Mouse (Mus musculus): ENCODE results near the gene C2cd4d. TPM values are rescaled to one million over a fixed set of nuclear protein-coding genes. Genes with fewer than 3 reads are reported as not detected.

C2cd4d gene
- polyA plus RNA-seq, 1 experiment, result not detected

GRCm38 (mm10) chr3:94399663-94400310 lies 37.5 kb downstream of the C2cd4d start:
- TF ChIP-seq FLI1 (IDR thresholded peaks at IDR 0.05; ENCODE audit: low read length), result no peak
- TF ChIP-seq GATA1 (IDR thresholded peaks at IDR 0.05; ENCODE audit: borderline replicate concordance, low read length), result no peak
- Histone ChIP-seq H3K36me3 (replicated peaks; ENCODE audit: low read length) (no peaks in the 10 kb centered on the region), H3K4me1 (peaks cover 7% of the 10 kb centered on the region), H3K27me3 (replicated peaks) (peaks cover 91% of the 10 kb centered on the region), H3K4me3 (replicated peaks) (no peak overlapping the region), H3K9me3 (no peaks in the 10 kb centered on the region)

- TF ChIP-seq GATA1 (IDR thresholded peaks at IDR 0.05; ENCODE audit: borderline replicate concordance, low read length) (no peak), FLI1 (IDR thresholded peaks at IDR 0.05; ENCODE audit: low read length) (no peak)
- Histone ChIP-seq H3K4me3 (replicated peaks) (no peak overlapping the region), H3K9me3 (no peaks in the 10 kb centered on the region), H3K36me3 (replicated peaks; ENCODE audit: low read length) (no peaks in the 10 kb centered on the region), H3K27me3 (replicated peaks) (peaks cover 85% of the 10 kb centered on the region), H3K4me1 (peaks cover 7% of the 10 kb centered on the region)
Measured at GRCm38 (mm10) chr3:94402451-94402850, 40.2 kb downstream of the C2cd4d start.

GRCm38 (mm10) chr3:94404366-94405054 lies 42.3 kb downstream of the C2cd4d start:
- Histone ChIP-seq H3K4me3 (replicated peaks) (no peak overlapping the region), H3K9me3 (no peaks in the 10 kb centered on the region), H3K27me3 (replicated peaks) (peaks cover 65% of the 10 kb centered on the region), H3K4me1 (no peaks in the 10 kb centered on the region; the same call in 1 of the 2 replicates), H3K36me3 (replicated peaks; ENCODE audit: low read length) (no peaks in the 10 kb centered on the region)
- no peak for TF ChIP-seq GATA1 (IDR thresholded peaks at IDR 0.05; ENCODE audit: borderline replicate concordance, low read length)
- no peak for TF ChIP-seq FLI1 (IDR thresholded peaks at IDR 0.05; ENCODE audit: low read length)

GRCm38 (mm10) chr3:94405561-94405960 lies 43.3 kb downstream of the C2cd4d start:
- TF ChIP-seq FLI1 (IDR thresholded peaks at IDR 0.05; ENCODE audit: low read length) (no peak), GATA1 (IDR thresholded peaks at IDR 0.05; ENCODE audit: borderline replicate concordance, low read length) (no peak)
- no peaks in the 10 kb centered on the region for H3K4me1 ChIP-seq
- H3K27me3 ChIP-seq (replicated peaks), result peaks cover 55% of the 10 kb centered on the region
- no peak overlapping the region for H3K4me3 ChIP-seq (replicated peaks)
- H3K36me3 ChIP-seq (replicated peaks; ENCODE audit: low read length), result no peaks in the 10 kb centered on the region
- H3K9me3 ChIP-seq, result no peaks in the 10 kb centered on the region

- TF ChIP-seq GATA1 (IDR thresholded peaks at IDR 0.05; ENCODE audit: borderline replicate concordance, low read length), result no peak
- no peak for TF ChIP-seq FLI1 (IDR thresholded peaks at IDR 0.05; ENCODE audit: low read length)
Measured at GRCm38 (mm10) chr3:94412530-94412929, 50.3 kb downstream of the C2cd4d start.

GRCm38 (mm10) chr3:94413031-94413679 lies 50.9 kb downstream of the C2cd4d start, which contains the start of gene Tdrkh:
Gene Tdrkh (plus strand): TSS chr3:94413273.
- H3K9me3 ChIP-seq, result no peaks in the 10 kb centered on the region

More at GRCm38 (mm10) chr3:94412530-94412929, 50.3 kb downstream of the C2cd4d start:
- H3K4me1 ChIP-seq, result peaks cover 15% of the 10 kb centered on the region
- H3K36me3 ChIP-seq (replicated peaks; ENCODE audit: low read length), result no peaks in the 10 kb centered on the region
- H3K4me3 ChIP-seq (replicated peaks), result peak overlapping the region; percentile 94
- H3K27me3 ChIP-seq (replicated peaks), result peaks cover 6% of the 10 kb centered on the region
- no peaks in the 10 kb centered on the region for H3K9me3 ChIP-seq

More at GRCm38 (mm10) chr3:94413031-94413679, 50.9 kb downstream of the C2cd4d start, which contains the start of gene Tdrkh:
- H3K36me3 ChIP-seq (replicated peaks; ENCODE audit: low read length), result no peaks in the 10 kb centered on the region
- peaks cover 6% of the 10 kb centered on the region for H3K27me3 ChIP-seq (replicated peaks)
- TF ChIP-seq FLI1 (IDR thresholded peaks at IDR 0.05; ENCODE audit: low read length) (no peak), GATA1 (IDR thresholded peaks at IDR 0.05; ENCODE audit: borderline replicate concordance, low read length) (no peak)
- peak within 1 kb of the TSS; percentile 94 for H3K4me3 ChIP-seq (replicated peaks)
- peaks cover 15% of the 10 kb centered on the region for H3K4me1 ChIP-seq

Other genes starting within 250 kb of the C2cd4d start
- 1.5 TPM in 1 of 2 replicates, not detected in the other for gene Gm10696, start 184.2 kb upstream of the C2cd4d start, polyA plus RNA-seq (2012; ENCODE audit: insufficient read depth, low replicate concordance)
- not detected in 2 replicates for gene Gm5286, start 165.7 kb upstream of the C2cd4d start, polyA plus RNA-seq (2012; ENCODE audit: insufficient read depth, low replicate concordance)
- gene Gm4778, start 98.4 kb upstream of the C2cd4d start, polyA plus RNA-seq (2012; ENCODE audit: insufficient read depth, low replicate concordance), result not detected in 2 replicates
- 2.1 TPM in 1 of 2 replicates, not detected in the other for gene Them4, start 52.3 kb upstream of the C2cd4d start, polyA plus RNA-seq (2012; ENCODE audit: insufficient read depth, low replicate concordance)
- not detected in 2 replicates for gene Them5, start 20.3 kb upstream of the C2cd4d start, polyA plus RNA-seq (2012; ENCODE audit: insufficient read depth, low replicate concordance)
- gene Rorc, start 10.4 kb downstream of the C2cd4d start, polyA plus RNA-seq (2012; ENCODE audit: insufficient read depth, low replicate concordance), result not detected in 2 replicates
- not detected in 2 replicates for gene Lingo4, start 36.1 kb downstream of the C2cd4d start, polyA plus RNA-seq (2012; ENCODE audit: insufficient read depth, low replicate concordance)
- gene Tdrkh, start 50.8 kb downstream of the C2cd4d start, polyA plus RNA-seq (2012; ENCODE audit: insufficient read depth, low replicate concordance), result 2.8 TPM in 1 of 2 replicates, not detected in the other
- gene Mrpl9, start 80.9 kb downstream of the C2cd4d start, polyA plus RNA-seq (2012; ENCODE audit: insufficient read depth, low replicate concordance), result 13.3 and 35.2 TPM in 2 replicates
- gene Oaz3, start 81.5 kb downstream of the C2cd4d start, polyA plus RNA-seq (2012; ENCODE audit: insufficient read depth, low replicate concordance), result 0.28 and 3.2 TPM in 2 replicates
- not detected in 2 replicates for gene Celf3, start 115.9 kb downstream of the C2cd4d start, polyA plus RNA-seq (2012; ENCODE audit: insufficient read depth, low replicate concordance)
- gene Riiad1, start 117.9 kb downstream of the C2cd4d start, polyA plus RNA-seq (2012; ENCODE audit: insufficient read depth, low replicate concordance), result not detected in 2 replicates
- gene Snx27, start 220.3 kb downstream of the C2cd4d start, polyA plus RNA-seq (2012; ENCODE audit: insufficient read depth, low replicate concordance), result 0.77 and 2.3 TPM in 2 replicates